ENCODE assay signal across 8 mouse cellular contexts in the genomic region with DNA sequence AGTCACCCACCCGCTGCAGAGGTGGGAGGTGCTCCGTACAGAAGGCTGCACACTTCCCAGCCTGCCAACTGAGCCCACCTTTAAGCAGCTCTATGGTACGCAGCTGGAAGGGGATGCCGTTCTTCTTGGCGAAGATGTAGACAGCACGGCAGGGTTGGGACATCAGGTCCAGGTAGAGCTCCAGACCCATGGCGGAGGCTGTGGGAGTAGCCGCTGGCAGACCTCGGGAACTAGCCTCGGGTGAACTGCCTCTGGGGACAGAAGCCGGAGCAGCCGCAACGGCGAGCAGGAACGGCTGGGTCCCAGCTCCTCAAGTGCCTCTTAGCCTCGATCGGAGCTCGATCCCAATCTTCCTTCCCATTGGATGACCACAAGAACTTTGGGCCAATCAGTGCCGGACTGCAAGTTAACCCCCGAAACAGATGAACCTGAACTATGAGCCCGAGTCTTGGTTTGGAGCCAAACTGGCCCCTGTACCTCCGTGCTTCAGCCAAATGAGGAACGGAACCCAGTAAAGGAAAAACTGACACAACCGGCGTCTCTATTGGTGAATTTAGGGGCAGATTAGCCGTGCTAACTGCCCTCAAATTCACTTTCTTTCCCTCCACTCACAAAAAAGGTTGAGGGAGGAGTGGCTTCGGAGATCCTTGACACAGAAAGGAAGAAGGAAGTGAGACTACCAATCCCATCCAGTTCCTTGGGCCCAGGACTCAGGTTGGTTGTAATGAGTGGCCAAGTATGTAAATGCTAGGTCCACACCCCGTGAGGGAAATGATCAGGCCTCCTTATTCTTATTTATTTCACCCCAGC. TPM values are rescaled to one million over a fixed set of nuclear protein-coding genes. Genes with fewer than 3 reads are reported as not detected.
DNase-seq lines count a peak whose midpoint lies in the region; ATAC-seq and TF ChIP-seq lines count a peak whose summit lies in the region.

TSS of gene Gm20441 (minus strand) at position 186 of the 810 bp plus-strand sequence.
TSS of gene Gstt3 (minus strand) at position 646 of the 810 bp plus-strand sequence.

- H3K79me3 ChIP-seq in C2C12 (ENCODE audit: low read depth): no peaks in the 10 kb centered on the region

- peak; percentile 50; the same call in 1 of the 2 replicates for ATAC-seq in heart, embryonic 15.5 days (replicated peaks; ENCODE audit: insufficient number of reproducible peaks, insufficient read depth, low FRiP score, low read depth)
- ATAC-seq in kidney, postnatal 0 days (replicated peaks; ENCODE audit: low FRiP score, low read depth): peak; percentile 76

- H3K79me2 ChIP-seq in C2C12 (ENCODE audit: control insufficient read depth, insufficient read depth): no peaks in the 10 kb centered on the region

- WGBS in heart, embryonic 15.5 days: 1% methylated on average over 28 of the region's 28 CpGs
- 1% methylated on average over 28 of the region's 28 CpGs for WGBS in kidney, postnatal 0 days

- H3K4me2 ChIP-seq in heart, embryonic 15.5 days: peak within 1 kb of the TSS; percentile 79
- peak within 1 kb of the TSS; percentile 80 for H3K4me2 ChIP-seq in kidney, postnatal 0 days (ENCODE audit: low read length)

- no peak for TF ChIP-seq CTCF in C2C12 (IDR thresholded peaks at IDR 0.05; ENCODE audit: control insufficient read depth, insufficient read depth, insufficient read length)
- no peak for TF ChIP-seq CTCF in kidney, postnatal 0 days (IDR thresholded peaks at IDR 0.05; ENCODE audit: low read depth)

- H3K27me3 ChIP-seq in C2C12 (ENCODE audit: control insufficient read depth, insufficient read depth, insufficient read length): peaks cover 27% of the 10 kb centered on the region
- H3K27me3 ChIP-seq in heart, embryonic 15.5 days: peaks cover 12% of the 10 kb centered on the region
- H3K27me3 ChIP-seq in kidney, postnatal 0 days (ENCODE audit: insufficient read depth, low read length): no peaks in the 10 kb centered on the region

- no peaks in the 10 kb centered on the region for H3K36me3 ChIP-seq in C2C12 (ENCODE audit: control insufficient read depth, insufficient read depth)
- H3K36me3 ChIP-seq in heart, embryonic 15.5 days: no peaks in the 10 kb centered on the region
- no peaks in the 10 kb centered on the region for H3K36me3 ChIP-seq in kidney, postnatal 0 days (ENCODE audit: insufficient read depth, low read length)

- peaks cover 11% of the 10 kb centered on the region; the same call in 1 of the 2 replicates for H3K4me1 ChIP-seq in heart, embryonic 15.5 days (replicated peaks)
- no peaks in the 10 kb centered on the region; the same call in 1 of the 2 replicates for H3K4me1 ChIP-seq in kidney, postnatal 0 days (replicated peaks; ENCODE audit: insufficient read depth, low read length)

- no peaks in the 10 kb centered on the region for H3K9me3 ChIP-seq in heart, embryonic 15.5 days (replicated peaks)
- no peaks in the 10 kb centered on the region for H3K9me3 ChIP-seq in kidney, postnatal 0 days (replicated peaks; ENCODE audit: low read length)

- peak within 1 kb of the TSS; percentile 12 for H3ac ChIP-seq in C2C12 (ENCODE audit: control insufficient read depth, insufficient read length, low read depth)

- no peak within 1 kb of the TSS for H3K4me3 ChIP-seq in C2C12 (ENCODE audit: insufficient read depth, poor library complexity, severe bottlenecking)
- H3K4me3 ChIP-seq in heart, embryonic 15.5 days: peak within 1 kb of the TSS; percentile 48
- H3K4me3 ChIP-seq in kidney, postnatal 0 days (replicated peaks; ENCODE audit: low read depth, low read length): peak within 1 kb of the TSS; percentile 43

- H3K9ac ChIP-seq in heart, embryonic 15.5 days: peak within 1 kb of the TSS; percentile 38
- peak within 1 kb of the TSS; percentile 62 for H3K9ac ChIP-seq in kidney, postnatal 0 days (ENCODE audit: low read depth, low read length)

- DNase-seq in ZHBTc4 (ENCODE audit: low read depth, low spot score) (peak; percentile 85), MN1 (ENCODE audit: low spot score) (no peak)
- peak; percentile 54 for DNase-seq in fat pad, adult 2 months (ENCODE audit: extremely low read depth, low read depth, low spot score)
- DNase-seq in kidney, postnatal 0 days (ENCODE audit: low spot score): peak; percentile 72
- peak; percentile 87 for DNase-seq in lung, postnatal 36 days
- peak; percentile 78 for DNase-seq in skeletal muscle tissue, adult 2 months (ENCODE audit: low read depth, low spot score)

- H3K27ac ChIP-seq in heart, embryonic 15.5 days: peak within 1 kb of the TSS; percentile 2; the same call in 1 of the 2 replicates
- H3K27ac ChIP-seq in kidney, postnatal 0 days: peak within 1 kb of the TSS; percentile 78

TF ChIP-seq in C2C12, 6 proteins besides CTCF, POLR2A, EP300 and RAD21:
- TF ChIP-seq USF1 (IDR thresholded peaks at IDR 0.05; ENCODE audit: low read depth): no peak
- no peak for TF ChIP-seq MYOG (IDR thresholded peaks at IDR 0.05; ENCODE audit: control insufficient read depth, extremely low read depth, insufficient read length)

RNA-seq across cellular contexts. Expression of gene Gm20441, which starts in this region (rescaled TPM):
- not detected for polyA plus RNA-seq in C2C12 (2012; fragmentation: generic; extraction: Trizol)
- not detected in 2 replicates for polyA plus RNA-seq in heart, embryonic 15.5 days (2015; fragmentation: Nextera tagmentation; extraction: Ambion mirVana)
- 0.71 TPM in 1 of 2 replicates, not detected in the other for polyA plus RNA-seq in kidney, postnatal 0 days (2015; fragmentation: Nextera tagmentation; extraction: Ambion mirVana)

RNA-seq across cellular contexts. Expression of gene Gstt3, which starts in this region (rescaled TPM):
- polyA plus RNA-seq in C2C12 (2012; fragmentation: generic; extraction: Trizol): 0.13 TPM
- 4.4 and 8.3 TPM in 2 replicates for polyA plus RNA-seq in heart, embryonic 15.5 days (2015; fragmentation: Nextera tagmentation; extraction: Ambion mirVana)
- 76.5 and 78.3 TPM in 2 replicates for polyA plus RNA-seq in kidney, postnatal 0 days (2015; fragmentation: Nextera tagmentation; extraction: Ambion mirVana)
